Comparison of ENCODE assay signal across 9 mouse cellular contexts in the genomic region with DNA sequence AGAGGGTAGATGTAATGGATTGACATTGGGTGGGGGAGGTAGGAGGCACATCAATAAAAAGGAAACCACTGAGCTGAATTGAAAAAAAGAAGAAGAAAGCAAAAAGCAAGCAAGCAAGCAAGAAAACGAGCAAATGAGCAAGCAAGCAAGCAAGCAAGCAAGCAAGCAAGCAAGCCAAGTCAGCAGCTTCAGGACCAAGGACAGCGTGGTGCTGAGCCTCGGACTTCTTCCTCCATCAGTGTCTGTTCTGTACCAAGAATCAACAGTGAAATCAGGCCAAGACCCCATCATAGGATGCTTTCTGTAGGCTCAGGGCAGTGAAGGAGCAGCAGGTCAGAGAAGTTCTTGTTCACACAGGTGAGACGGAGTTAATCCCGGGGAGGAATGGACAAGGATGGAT.
A peak's percentile ranks its signal among the peaks of the same experiment; 100 is the strongest.
DNase-seq lines count a peak whose midpoint lies in the region; ATAC-seq and TF ChIP-seq lines count a peak whose summit lies in the region.
"Had no signal": no experiment of that assay in that cellular context is flagged by ENCODE, and none has a peak within 500 bp of the region (broad histone marks: within the 10 kb centered on the region; RNA-seq: fewer than 3 reads in every experiment).

No protein-coding gene starts in this region.

- TF ChIP-seq POLR2A in myocyte (IDR thresholded peaks at IDR 0.05; ENCODE audit: insufficient read length, low read depth), result no peak

- DNase-seq in kidney, postnatal 0 days (ENCODE audit: low spot score), result peak; percentile 79
- DNase-seq in adrenal gland, adult (ENCODE audit: inconsistent age in 2 of 2, low spot score in 1 of 2), result peak; percentile 26 to 52
- peak; percentile 78 for DNase-seq in embryo, embryonic 11 days
- DNase-seq in cerebellum, adult 9-11 months, result no peak
- DNase-seq in spleen, adult 18-20 months, result no peak
- DNase-seq: thymus, adult 18-20 months had no signal

- H3K4me2 ChIP-seq in kidney, postnatal 0 days (ENCODE audit: low read length), result no peak overlapping the region
- H3K4me2 ChIP-seq in kidney, embryonic 14.5 days (replicated peaks; ENCODE audit: low read depth, low read length), result no peak overlapping the region
- no peak overlapping the region for H3K4me2 ChIP-seq in myocyte (ENCODE audit: low read depth)
- H3K4me2 ChIP-seq: heart, embryonic 13.5 days had no signal

- H3K79me2 ChIP-seq in myocyte (ENCODE audit: control insufficient read depth, insufficient read depth), result no peaks in the 10 kb centered on the region

- H3K27me3 ChIP-seq in kidney, postnatal 0 days (ENCODE audit: insufficient read depth, low read length), result no peaks in the 10 kb centered on the region
- H3K27me3 ChIP-seq in kidney, embryonic 14.5 days (ENCODE audit: control insufficient read depth, insufficient read depth, low read length), result no peaks in the 10 kb centered on the region
- no peaks in the 10 kb centered on the region for H3K27me3 ChIP-seq in myocyte (ENCODE audit: control insufficient read depth, insufficient read depth, insufficient read length)
- H3K27me3 ChIP-seq: heart, embryonic 13.5 days had no signal

- no peak for TF ChIP-seq CTCF in kidney, postnatal 0 days (IDR thresholded peaks at IDR 0.05; ENCODE audit: low read depth)

- no peaks in the 10 kb centered on the region for H3K36me3 ChIP-seq in kidney, postnatal 0 days (ENCODE audit: insufficient read depth, low read length)
- H3K36me3 ChIP-seq in kidney, embryonic 14.5 days (ENCODE audit: control insufficient read depth, insufficient read depth, low read length), result no peaks in the 10 kb centered on the region
- H3K36me3 ChIP-seq in myocyte (ENCODE audit: control insufficient read depth, insufficient read depth), result no peaks in the 10 kb centered on the region
- H3K36me3 ChIP-seq: heart, embryonic 13.5 days had no signal

- no peak overlapping the region for H3ac ChIP-seq in myocyte (ENCODE audit: control insufficient read depth, insufficient read length)

- no peaks in the 10 kb centered on the region for H3K9me3 ChIP-seq in kidney, postnatal 0 days (replicated peaks; ENCODE audit: low read length)
- H3K9me3 ChIP-seq in kidney, embryonic 14.5 days (ENCODE audit: control insufficient read depth, low read length), result no peaks in the 10 kb centered on the region
- H3K9me3 ChIP-seq: heart, embryonic 13.5 days had no signal

- no peaks in the 10 kb centered on the region for H3K4me1 ChIP-seq in kidney, postnatal 0 days (replicated peaks; ENCODE audit: insufficient read depth, low read length)
- H3K4me1 ChIP-seq in kidney, embryonic 14.5 days (ENCODE audit: control insufficient read depth, insufficient read depth, low read length), result no peaks in the 10 kb centered on the region
- H3K4me1 ChIP-seq: heart, embryonic 13.5 days had no signal

- no peak overlapping the region for H3K27ac ChIP-seq in kidney, postnatal 0 days
- H3K27ac ChIP-seq in kidney, embryonic 14.5 days (ENCODE audit: low read depth, low read length), result no peak overlapping the region
- H3K27ac ChIP-seq: heart, embryonic 13.5 days had no signal

- WGBS in kidney, postnatal 0 days, result 48% methylated on average over 5 of the region's 5 CpGs
- WGBS in kidney, embryonic 14.5 days, result 47% methylated on average over 5 of the region's 5 CpGs

- H3K4me3 ChIP-seq in kidney, postnatal 0 days (replicated peaks; ENCODE audit: low read depth, low read length), result no peak overlapping the region
- H3K4me3 ChIP-seq in kidney, embryonic 14.5 days (ENCODE audit: low read length), result no peak overlapping the region
- H3K4me3 ChIP-seq in myocyte, result no peak overlapping the region
- H3K4me3 ChIP-seq: heart, embryonic 13.5 days had no signal

- ATAC-seq in kidney, postnatal 0 days (replicated peaks; ENCODE audit: low FRiP score, low read depth), result no peak
- no peak for ATAC-seq in kidney, embryonic 14.5 days (ENCODE audit: low FRiP score, low TSS enrichment)

- no peak overlapping the region for H3K9ac ChIP-seq in kidney, postnatal 0 days (ENCODE audit: low read depth, low read length)
- H3K9ac ChIP-seq in kidney, embryonic 14.5 days (ENCODE audit: low read depth, low read length), result no peak overlapping the region
- H3K9ac ChIP-seq: heart, embryonic 13.5 days had no signal

TF ChIP-seq in myocyte, 11 proteins besides CTCF, POLR2A, EP300 and RAD21:
- TF ChIP-seq MYOG (IDR thresholded peaks at IDR 0.05; ENCODE audit: control insufficient read depth in 1 of 3, insufficient read depth in 1 of 3, insufficient read length in 2 of 3, low read depth in 2 of 3), result no peak
- TF ChIP-seq MAX (IDR thresholded peaks at IDR 0.05; ENCODE audit: low read depth), result no peak
- peak; percentile 87 for TF ChIP-seq REST (IDR thresholded peaks at IDR 0.05; ENCODE audit: insufficient read depth, insufficient read length)

Comparison
In these comparisons a context has a peak if more than half of its experiments do, and no peak if none do; other contexts are left out.
1. DNase-seq: peak in kidney, postnatal 0 days (single experiment), adrenal gland, adult (2 of 2) and embryo, embryonic 11 days (single experiment); none in cerebellum, adult 9-11 months (single experiment) and spleen, adult 18-20 months (0 of 2).